Mouse (Mus musculus) left cerebral cortex, adult 2 months (tissue): ENCODE results near the gene Ppm1e. TPM values are rescaled to one million over a fixed set of nuclear protein-coding genes. Genes with fewer than 3 reads are reported as not detected.

Experiments used
- DNase-seq, 2 experiments: peaks; one replicate each; pipeline ENCODE4 v3.0.0; 2021 to 2022; ENCODE audit warnings: low spot score in 2 of 2, mixed read lengths in 1 of 2; ENCODE audit errors: extremely low spot score in 1 of 2
- H3K27ac ChIP-seq: fragments of 200-600 bp; 2 replicates; pipeline ENCODE4 v1.8.1; 2022
- H3K4me3 ChIP-seq: fragments of 200-600 bp; 2 replicates; pipeline ENCODE4 v1.8.1; 2022
- CTCF ChIP-seq: fragments of 200-600 bp; IDR thresholded peaks from 2 replicates; pipeline ENCODE4 v1.8.1; 2022; ENCODE audit warnings: antibody characterized with exemption, mild to moderate bottlenecking, moderate library complexity
- intact Hi-C: fragments of 180-260 bp; cut with DNase I; formaldehyde crosslinking; loops from one replicate; pipeline ENCODE4 v1.15.1; 2025
- total RNA-seq, 2 experiments: library from RNA; stranded (reverse); gene quantifications; 2 replicates each; pipeline ENCODE4 v1.2.3; 2021

The Ppm1e gene
- total RNA-seq, 2 experiments from 2014 or later = 140 to 152 TPM

- no peak for TF ChIP-seq CTCF
- intact Hi-C loops = loop anchor here (5.0 kb wide), 1 partner anchor 112 kb away; no protein-coding TSS in a partner anchor
- Histone ChIP-seq H3K4me3 (peak overlapping the region; percentile 99), H3K27ac (peak overlapping the region; percentile 96)
- DNase-seq = no peak
These were observed 414 bp upstream of the Ppm1e start for GRCm38 (mm10) chr11:87359262-87359612.

DNA sequence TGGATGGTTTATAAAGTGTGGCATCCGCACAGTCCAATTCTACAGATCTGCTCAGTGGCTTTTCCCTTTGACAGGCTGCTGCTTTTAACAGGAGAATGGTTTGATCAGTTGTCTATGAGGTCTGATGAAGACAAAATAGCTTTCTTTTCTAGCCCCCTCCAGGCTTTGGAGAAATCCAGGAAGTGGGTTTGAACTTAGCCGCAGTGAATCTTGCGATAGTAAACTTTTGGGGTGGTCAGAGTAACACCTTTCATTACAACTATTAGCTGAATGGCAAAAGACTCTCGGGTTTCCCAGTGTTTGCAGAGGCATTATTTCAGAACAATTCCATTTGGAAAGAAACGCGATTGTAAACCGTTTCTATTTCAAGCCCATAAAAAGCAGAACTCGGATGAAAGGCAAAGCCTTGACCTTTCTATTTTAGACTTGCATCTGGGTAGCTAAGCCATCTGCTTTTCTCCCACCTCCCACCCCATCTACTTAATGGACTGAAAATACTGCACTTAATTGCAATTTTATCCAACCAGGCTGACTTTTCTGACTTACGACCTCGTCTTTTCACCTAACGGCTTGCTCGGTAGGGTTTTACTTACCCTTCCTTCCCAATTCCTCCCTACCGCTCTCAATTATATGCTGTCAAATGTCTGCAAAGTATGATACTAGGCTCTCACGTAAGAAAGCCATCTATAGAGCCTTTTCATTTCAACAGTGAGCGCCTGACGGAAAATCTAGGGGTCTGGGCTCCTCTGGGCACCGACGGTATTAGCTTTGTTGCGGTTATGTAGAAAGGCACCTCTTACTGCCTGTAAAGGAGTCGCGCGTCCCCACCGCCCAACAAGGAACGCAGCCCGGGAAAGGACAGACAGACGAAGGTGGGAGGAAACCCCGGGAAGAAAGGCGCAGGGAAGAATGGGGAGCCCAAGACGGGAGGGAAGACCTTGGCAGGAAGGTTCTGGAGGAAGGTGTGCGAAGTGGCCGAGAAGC is 1.2 kb downstream of the Ppm1e start:
- intact Hi-C loops = loop anchor here (5.0 kb wide), 1 partner anchor 110 kb away; no protein-coding TSS in a partner anchor
- DNase-seq = peak; percentile 20 to 29
- peak overlapping the region; percentile 96 for H3K27ac ChIP-seq
- H3K4me3 ChIP-seq = peak overlapping the region; percentile 99
- no peak for TF ChIP-seq CTCF

- TF ChIP-seq CTCF = no peak
- intact Hi-C loops = loop anchor here (5.0 kb wide), 1 partner anchor 108 kb away; no protein-coding TSS in a partner anchor
- no peak overlapping the region for H3K4me3 ChIP-seq
These were observed 4.0 kb downstream of the Ppm1e start for GRCm38 (mm10) chr11:87354861-87355260.

DNA sequence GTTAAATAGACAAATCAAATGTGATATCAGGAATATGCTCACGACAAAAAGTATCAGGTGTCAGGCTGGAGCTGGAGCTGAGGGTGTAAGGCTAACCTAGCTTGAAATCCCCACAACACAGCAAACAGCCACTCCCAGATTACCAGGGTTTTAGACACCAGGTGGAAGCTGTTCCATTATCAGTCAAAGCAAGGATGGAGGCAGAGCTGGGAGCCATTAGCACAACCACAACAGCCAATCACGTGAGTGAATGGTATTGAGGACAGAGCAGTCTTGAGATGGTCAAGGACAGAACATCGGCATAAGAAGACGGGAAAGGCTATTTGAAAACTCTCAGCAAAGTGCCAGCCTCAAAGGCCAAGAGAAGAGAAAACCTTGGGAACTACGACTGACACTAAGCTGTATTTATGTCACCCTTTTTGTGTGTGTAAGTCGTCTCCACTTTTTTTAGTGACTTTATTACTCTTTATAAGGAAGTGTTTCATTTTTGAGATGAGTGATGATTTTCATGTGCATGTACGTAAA is 5.1 kb downstream of the Ppm1e start:
- intact Hi-C loops = no loop called here

More at GRCm38 (mm10) chr11:87354861-87355260, 4.0 kb downstream of the Ppm1e start:
- no peak overlapping the region for H3K27ac ChIP-seq
- DNase-seq = no peak

GRCm38 (mm10) chr11:87326381-87326780 is 32.4 kb downstream of the Ppm1e start:
- no peak for TF ChIP-seq CTCF
- intact Hi-C loops = no loop called here
- H3K4me3 ChIP-seq = no peak overlapping the region
- DNase-seq = no peak
- H3K27ac ChIP-seq = no peak overlapping the region

More for the DNA sequence above, 5.1 kb downstream of the Ppm1e start:
- no peak overlapping the region for H3K4me3 ChIP-seq
- DNase-seq = no peak
- TF ChIP-seq CTCF = no peak
- no peak overlapping the region for H3K27ac ChIP-seq

GRCm38 (mm10) chr11:87322558-87322957 is 36.3 kb downstream of the Ppm1e start:
- no peak overlapping the region for H3K4me3 ChIP-seq
- no peak overlapping the region for H3K27ac ChIP-seq
- intact Hi-C loops = no loop called here
- TF ChIP-seq CTCF = no peak
- DNase-seq = no peak

- no peak for DNase-seq
- Histone ChIP-seq H3K27ac (no peak overlapping the region), H3K4me3 (no peak overlapping the region)
- intact Hi-C loops = no loop called here
- no peak for TF ChIP-seq CTCF
These were observed 38.8 kb downstream of the Ppm1e start for GRCm38 (mm10) chr11:87320007-87320406.

DNA sequence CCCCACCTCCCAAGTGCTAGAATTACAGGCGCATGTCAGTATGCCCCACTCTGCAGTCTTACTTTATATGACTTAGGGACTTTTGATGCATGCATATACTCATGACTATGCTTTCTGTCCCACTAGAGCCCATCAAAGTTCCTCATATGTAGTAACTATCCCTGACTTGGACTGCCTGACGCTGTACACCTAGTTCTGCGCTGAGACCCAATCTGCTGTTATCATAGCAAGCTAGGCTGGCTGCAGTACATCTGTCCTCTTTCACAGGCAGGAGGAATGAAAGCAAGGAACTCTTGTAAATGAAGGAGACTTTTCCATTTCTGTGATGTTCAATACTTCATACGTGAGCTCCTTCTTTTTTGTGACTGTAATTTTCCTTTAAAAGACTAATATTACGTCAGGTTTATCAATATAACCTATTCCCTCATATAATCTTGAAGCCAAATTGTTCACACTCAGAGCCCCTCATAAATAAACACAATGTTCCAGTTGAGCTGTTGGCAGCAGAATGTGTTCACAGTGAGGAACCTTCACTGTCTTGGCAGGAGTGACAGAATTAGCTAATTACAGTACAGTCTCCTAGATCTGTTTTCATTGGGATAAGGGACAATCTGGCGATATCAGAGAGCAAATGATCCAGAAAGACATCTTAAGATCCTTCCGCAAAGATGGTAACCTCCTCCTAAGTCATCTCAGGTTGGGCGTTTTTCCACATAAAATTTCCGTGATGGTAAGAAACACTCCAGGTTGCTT is 39.7 kb downstream of the Ppm1e start:
- TF ChIP-seq CTCF = no peak
- Histone ChIP-seq H3K27ac (no peak overlapping the region; the same call in 1 of the 2 replicates), H3K4me3 (no peak overlapping the region)
- intact Hi-C loops = no loop called here
- no peak for DNase-seq

DNA sequence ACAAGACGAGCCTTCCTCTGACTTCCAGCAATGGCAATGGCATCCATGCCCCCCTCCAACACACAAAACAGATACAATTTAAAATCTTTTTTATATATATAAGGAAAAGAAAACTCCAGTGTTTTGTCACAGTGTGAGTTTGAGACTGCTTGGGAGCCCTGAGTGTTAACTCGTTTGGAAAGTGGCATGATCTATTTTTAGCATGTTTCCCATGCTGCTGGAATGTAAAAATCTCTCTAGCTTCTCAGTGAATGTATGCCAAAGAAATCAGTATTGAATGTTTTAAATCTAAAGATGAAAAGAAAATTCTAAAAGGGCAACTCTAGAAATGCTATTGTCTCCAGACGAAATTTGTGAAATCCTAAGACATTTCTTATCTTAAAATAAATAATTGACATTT is 45.3 kb downstream of the Ppm1e start:
- no peak for DNase-seq
- no peak overlapping the region for H3K4me3 ChIP-seq
- H3K27ac ChIP-seq = no peak overlapping the region; the same call in 1 of the 2 replicates
- intact Hi-C loops = loop anchor here (5.0 kb wide), 1 partner anchor 74 kb away; no protein-coding TSS in a partner anchor
- TF ChIP-seq CTCF = no peak

GRCm38 (mm10) chr11:87310309-87310708 is 48.5 kb downstream of the Ppm1e start:
- no peak for TF ChIP-seq CTCF
- intact Hi-C loops = loop anchor here (5.0 kb wide), 1 partner anchor 77 kb away; no protein-coding TSS in a partner anchor
- Histone ChIP-seq H3K27ac (no peak overlapping the region; the same call in 1 of the 2 replicates), H3K4me3 (no peak overlapping the region)
- DNase-seq = no peak

GRCm38 (mm10) chr11:87309329-87310074 is 49.3 kb downstream of the Ppm1e start:
- peak in 1 of 2 experiments; percentile 23 for DNase-seq
- Histone ChIP-seq H3K4me3 (no peak overlapping the region), H3K27ac (peak overlapping the region; percentile 63)
- TF ChIP-seq CTCF = no peak
- intact Hi-C loops = loop anchor here (2.0 to 5.0 kb wide), 2 partner anchors 63 to 78 kb away; no protein-coding TSS in a partner anchor
